Mouse (Mus musculus) erythroblast, embryonic 14.5 days (primary cell): Measurements from ENCODE around the gene Bicd2.

Experiments used
- GATA1 ChIP-seq: IDR thresholded peaks from 2 replicates; pipeline ENCODE4 v1.6.1; 2012; ENCODE audit warnings: low read length, inconsistent platforms, mixed read lengths
- TAL1 ChIP-seq: IDR thresholded peaks from 3 replicates; pipeline ENCODE4 v1.6.1; 2012; ENCODE audit warnings: low read length, inconsistent platforms, mixed read lengths

DNA sequence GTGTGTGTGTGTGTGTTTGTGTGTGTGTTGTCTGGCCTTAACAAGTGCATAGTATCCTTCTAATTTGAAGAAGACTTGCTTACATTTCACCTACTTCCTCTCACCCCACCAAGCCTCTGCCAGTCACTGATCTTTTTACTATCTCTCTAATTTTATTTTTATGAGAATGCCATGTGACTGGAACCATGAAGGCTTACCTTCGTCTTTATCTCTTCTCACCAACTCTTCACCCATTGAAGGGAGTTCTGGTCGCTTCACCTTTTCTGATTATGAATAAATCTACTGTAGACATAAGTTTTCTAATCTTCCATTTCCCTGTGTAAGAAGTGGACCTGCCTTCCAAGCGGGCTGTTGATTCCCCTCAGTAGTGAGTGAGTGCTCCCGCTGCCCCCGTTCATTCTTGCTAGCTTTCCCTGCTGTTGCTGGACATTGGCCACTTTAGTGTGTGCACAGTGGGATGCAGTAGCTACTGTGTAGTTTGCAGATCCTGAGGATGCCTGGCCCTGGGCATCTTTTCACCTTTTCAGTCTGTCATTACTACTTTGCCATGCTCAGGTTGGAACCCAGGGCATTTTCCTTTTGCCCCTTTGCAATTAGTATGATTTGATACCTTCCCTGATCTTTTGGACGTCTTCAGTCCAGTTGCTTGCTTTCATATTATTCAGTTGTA is 8.6 kb downstream of the Bicd2 start:
- TF ChIP-seq TAL1 (no peak), GATA1 (no peak)
